Mouse (Mus musculus) kidney, adult 2 months (tissue): ENCODE results near the gene Vgll4.

Source experiments
- CTCF ChIP-seq: fragments of 200-500 bp; conservative IDR thresholded peaks from 2 replicates; pipeline ENCODE4 v1.5.1; 2011; ENCODE audit warnings: low read depth, mild to moderate bottlenecking, control low read depth, low read length, moderate library complexity, mixed read lengths; ENCODE audit not compliant: insufficient read depth, insufficient read length
- POLR2A ChIP-seq: fragments of 200-500 bp; IDR thresholded peaks from one replicate; pipeline ENCODE4 v1.6.1; 2011; ENCODE audit warnings: low read depth, low read length, control low read depth

DNA sequence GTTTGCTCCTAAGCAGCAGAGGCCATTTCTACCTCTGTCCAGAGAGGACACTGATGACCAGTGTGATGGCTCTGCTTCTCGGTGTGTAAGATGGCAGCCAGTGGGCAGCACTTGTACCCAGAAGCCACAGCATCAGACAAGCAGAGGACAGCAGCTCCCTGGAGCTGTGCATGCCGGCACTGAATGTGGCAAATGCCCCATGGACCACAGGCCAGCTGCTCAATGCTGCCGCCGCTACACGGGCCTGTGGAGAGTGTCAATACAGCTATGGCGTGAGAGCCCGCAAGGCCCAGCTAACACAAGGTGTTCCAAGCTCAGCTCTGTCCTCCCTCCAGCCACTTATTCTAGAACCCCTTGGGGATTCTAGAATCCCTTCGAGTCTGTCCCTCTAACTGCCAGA, 105.4 kb downstream of the Vgll4 start:
- TF ChIP-seq CTCF (no peak), POLR2A (no peak)
